ENCODE assay signal across 17 mouse cellular contexts in genomic region chr10:83850881-83851280, GRCm38 (mm10).
DNase-seq lines count a peak whose midpoint lies in the region; ATAC-seq and TF ChIP-seq lines count a peak whose summit lies in the region.
"Had no signal": no experiment of that assay in that cellular context is flagged by ENCODE, and none has a peak within 500 bp of the region (broad histone marks: within the 10 kb centered on the region; RNA-seq: fewer than 3 reads in every experiment).

No protein-coding gene starts in this region.

- H3K27ac ChIP-seq in hindbrain, embryonic 10.5 days = 0 out of 2 replicates have a peak overlapping the region, but pooled peaks have one; percentile 53
- H3K27ac ChIP-seq in hindbrain, embryonic 16.5 days (ENCODE audit: low read depth, low read length) = no peak overlapping the region
- H3K27ac ChIP-seq in limb, embryonic 11.5 days (replicated peaks; ENCODE audit: low read depth, low read length) = no peak overlapping the region
- H3K27ac ChIP-seq: limb, embryonic 13.5 days; midbrain, embryonic 12.5 days; stomach, postnatal 0 days had no signal

- H3K9me3 ChIP-seq in hindbrain, embryonic 10.5 days = no peaks in the 10 kb centered on the region
- no peaks in the 10 kb centered on the region for H3K9me3 ChIP-seq in hindbrain, embryonic 16.5 days (ENCODE audit: control insufficient read depth, low read length)
- no peaks in the 10 kb centered on the region for H3K9me3 ChIP-seq in limb, embryonic 11.5 days (ENCODE audit: control insufficient read depth, low read length)
- H3K9me3 ChIP-seq: limb, embryonic 13.5 days; midbrain, embryonic 12.5 days; neural tube, embryonic 13.5 days had no signal

- no peaks in the 10 kb centered on the region for H3K27me3 ChIP-seq in hindbrain, embryonic 10.5 days (ENCODE audit: insufficient read depth, poor library complexity, severe bottlenecking)
- no peaks in the 10 kb centered on the region for H3K27me3 ChIP-seq in hindbrain, embryonic 16.5 days (replicated peaks; ENCODE audit: control insufficient read depth, insufficient read depth, low read length)
- no peaks in the 10 kb centered on the region for H3K27me3 ChIP-seq in limb, embryonic 11.5 days (ENCODE audit: control insufficient read depth, insufficient read depth, low read length)
- H3K27me3 ChIP-seq: limb, embryonic 13.5 days; midbrain, embryonic 12.5 days; neural tube, embryonic 13.5 days had no signal

- 64% methylated on average over 4 of the region's 4 CpGs for WGBS in hindbrain, embryonic 10.5 days
- 50% methylated on average over 4 of the region's 4 CpGs for WGBS in hindbrain, embryonic 16.5 days
- WGBS in lung, adult 2 months = 73% methylated on average over 4 of the region's 4 CpGs
- WGBS in limb, embryonic 11.5 days = 67% methylated on average over 4 of the region's 4 CpGs

- H3K4me1 ChIP-seq in hindbrain, embryonic 10.5 days (replicated peaks) = peaks cover 18% of the 10 kb centered on the region
- H3K4me1 ChIP-seq in hindbrain, embryonic 16.5 days (ENCODE audit: control insufficient read depth, insufficient read depth, low read depth, low read length) = peaks cover 4% of the 10 kb centered on the region; the same call in 1 of the 2 replicates
- H3K4me1 ChIP-seq in lung, adult 2 months (ENCODE audit: control insufficient read depth, insufficient read depth, low read length) = no peaks in the 10 kb centered on the region; the same call in 1 of the 2 replicates
- H3K4me1 ChIP-seq in limb, embryonic 11.5 days (ENCODE audit: control insufficient read depth, insufficient read depth, low read length) = peaks cover 5% of the 10 kb centered on the region; the same call in 1 of the 2 replicates
- H3K4me1 ChIP-seq: midbrain, embryonic 12.5 days had no signal

- H3K4me3 ChIP-seq in hindbrain, embryonic 10.5 days = no peak overlapping the region
- no peak overlapping the region for H3K4me3 ChIP-seq in hindbrain, embryonic 16.5 days (ENCODE audit: low read length)
- H3K4me3 ChIP-seq in lung, adult 2 months (replicated peaks; ENCODE audit: extremely low read depth, low read depth, low read length) = no peak overlapping the region
- no peak overlapping the region for H3K4me3 ChIP-seq in limb, embryonic 11.5 days (ENCODE audit: low read depth, low read length)
- H3K4me3 ChIP-seq: limb, embryonic 13.5 days; midbrain, embryonic 12.5 days; neural tube, embryonic 13.5 days had no signal

- no peaks in the 10 kb centered on the region for H3K36me3 ChIP-seq in hindbrain, embryonic 10.5 days
- no peaks in the 10 kb centered on the region for H3K36me3 ChIP-seq in hindbrain, embryonic 16.5 days (ENCODE audit: control insufficient read depth, insufficient read depth, low read length)
- H3K36me3 ChIP-seq in limb, embryonic 11.5 days (ENCODE audit: control insufficient read depth, insufficient read depth, low read length) = no peaks in the 10 kb centered on the region
- H3K36me3 ChIP-seq: limb, embryonic 13.5 days; midbrain, embryonic 12.5 days; neural tube, embryonic 13.5 days had no signal

- ATAC-seq in hindbrain, embryonic 16.5 days = no peak
- no peak for ATAC-seq in limb, embryonic 11.5 days (ENCODE audit: insufficient number of reproducible peaks, low FRiP score, low TSS enrichment, low read depth)
- ATAC-seq: liver, postnatal 0 days had no signal

- no peak for TF ChIP-seq POLR2A in lung, adult 2 months (IDR thresholded peaks at IDR 0.05; ENCODE audit: borderline replicate concordance, extremely low read depth, low read depth, low read length)

- H3K4me2 ChIP-seq in hindbrain, embryonic 16.5 days (ENCODE audit: low read length) = no peak overlapping the region
- H3K4me2 ChIP-seq in limb, embryonic 11.5 days (ENCODE audit: low read depth, severe bottlenecking) = no peak overlapping the region
- H3K4me2 ChIP-seq: limb, embryonic 13.5 days; midbrain, embryonic 12.5 days; neural tube, embryonic 13.5 days had no signal

- TF ChIP-seq CTCF in lung, adult 2 months (IDR thresholded peaks at IDR 0.05; ENCODE audit: insufficient read depth, low read length) = no peak

- peak; percentile 31 for DNase-seq in hindbrain, embryonic 10.5 days (ENCODE audit: low spot score)
- peak; percentile 21 for DNase-seq in lung, postnatal 10 days
- no peak for DNase-seq in lung, adult 2 months
- peak; percentile 45 for DNase-seq in embryo, embryonic 11 days
- peak; percentile 45 for DNase-seq in limb, embryonic 11.5 days (ENCODE audit: low spot score)
- DNase-seq in gastrocnemius, postnatal 25 days = no peak
- DNase-seq: adrenal gland, adult 8-10 months; B cell, adult 2 months; cerebellum, postnatal 25 days; kidney, postnatal 36 days; layer of hippocampus, postnatal 36 days; liver, postnatal 0 days had no signal

- H3K9ac ChIP-seq in hindbrain, embryonic 16.5 days (ENCODE audit: low read depth, low read length) = no peak overlapping the region
- H3K9ac ChIP-seq in limb, embryonic 11.5 days (ENCODE audit: low read length) = no peak overlapping the region
- H3K9ac ChIP-seq: limb, embryonic 13.5 days; liver, postnatal 0 days; midbrain, embryonic 12.5 days; neural tube, embryonic 13.5 days had no signal

Comparison
In these comparisons a context has a peak if more than half of its experiments do, and no peak if none do; other contexts are left out.
1. DNase-seq: peak in hindbrain, embryonic 10.5 days (single experiment), lung, postnatal 10 days (single experiment), embryo, embryonic 11 days (single experiment) and limb, embryonic 11.5 days (single experiment); none in lung, adult 2 months (single experiment) and gastrocnemius, postnatal 25 days (single experiment).